8 mouse cellular contexts compared by ENCODE assay signal in genomic region chr8:91805254-91805671, GRCm38 (mm10). TPM values are rescaled to one million over a fixed set of nuclear protein-coding genes. Genes with fewer than 3 reads are reported as not detected.
DNase-seq lines count a peak whose midpoint lies in the region; ATAC-seq and TF ChIP-seq lines count a peak whose summit lies in the region.

No protein-coding gene starts in this region.

- peaks cover 7% of the 10 kb centered on the region; the same call in 1 of the 2 replicates for H3K9me3 ChIP-seq in E14TG2a.4 (ENCODE audit: low read length)
- no peaks in the 10 kb centered on the region for H3K9me3 ChIP-seq in heart, embryonic 16.5 days (replicated peaks; ENCODE audit: control insufficient read depth, low read length)
- no peaks in the 10 kb centered on the region for H3K9me3 ChIP-seq in midbrain, embryonic 13.5 days

- intact Hi-C loops in left cerebral cortex, postnatal 36 days (cut with DNase I), result loop anchor here (10.0 kb wide), 1 partner anchor 870 kb away; the partner anchor contains the start of gene Irx6

- no peak for TF ChIP-seq POLR2A in bone marrow macrophage, adult 2 months (IDR thresholded peaks at IDR 0.05; ENCODE audit: borderline replicate concordance, low read depth, low read length)

- peaks cover 90% of the 10 kb centered on the region for H3K27me3 ChIP-seq in E14TG2a.4 (ENCODE audit: insufficient read depth, low read length)
- H3K27me3 ChIP-seq in heart, embryonic 16.5 days (ENCODE audit: control insufficient read depth, insufficient read depth, low read length), result peaks cover 67% of the 10 kb centered on the region
- peaks cover 44% of the 10 kb centered on the region for H3K27me3 ChIP-seq in midbrain, embryonic 13.5 days

- peak overlapping the region; percentile 68 for H3K9ac ChIP-seq in heart, embryonic 16.5 days (ENCODE audit: low read length)
- H3K9ac ChIP-seq in midbrain, embryonic 13.5 days (replicated peaks), result peak overlapping the region; percentile 98

- peak overlapping the region; percentile 32 for H3K4me3 ChIP-seq in E14TG2a.4 (replicated peaks; ENCODE audit: low read length)
- H3K4me3 ChIP-seq in bone marrow macrophage, adult 2 months (ENCODE audit: insufficient read depth, low read length), result peak overlapping the region; percentile 23
- H3K4me3 ChIP-seq in heart, embryonic 16.5 days (ENCODE audit: low read length), result peak overlapping the region; percentile 52
- H3K4me3 ChIP-seq in midbrain, embryonic 13.5 days (replicated peaks), result peak overlapping the region; percentile 85

- peak; percentile 66 to 76 for DNase-seq in kidney, postnatal 4 days
- DNase-seq in left cerebral cortex, postnatal 36 days (ENCODE audit: low spot score in 2 of 2), result no peak
- no peak for DNase-seq in thymus, postnatal 0 days (ENCODE audit: low spot score)

- peak overlapping the region; percentile 77 for H3K4me2 ChIP-seq in heart, embryonic 16.5 days (ENCODE audit: low read depth, low read length)
- H3K4me2 ChIP-seq in midbrain, embryonic 13.5 days (replicated peaks), result peak overlapping the region; percentile 77

- no peak overlapping the region for H3K27ac ChIP-seq in bone marrow macrophage, adult 2 months (ENCODE audit: insufficient read depth, low read depth, low read length)
- H3K27ac ChIP-seq in heart, embryonic 16.5 days (ENCODE audit: low read length), result no peak overlapping the region
- H3K27ac ChIP-seq in midbrain, embryonic 13.5 days, result peak overlapping the region; percentile 98

- WGBS in heart, embryonic 16.5 days, result 3% methylated on average over 32 of the region's 32 CpGs
- WGBS in midbrain, embryonic 13.5 days, result under 1% methylated on average over 32 of the region's 32 CpGs

- ATAC-seq in heart, embryonic 16.5 days (replicated peaks; ENCODE audit: extremely low read depth, insufficient read depth, low FRiP score), result no peak
- no peak for ATAC-seq in midbrain, embryonic 13.5 days
- ATAC-seq in monocyte, adult 5-6 weeks (replicated peaks; ENCODE audit: insufficient number of reproducible peaks, low FRiP score, low TSS enrichment, poor library complexity, severe bottlenecking), result no peak

- H3K36me3 ChIP-seq in E14TG2a.4 (ENCODE audit: insufficient read depth, low read length), result no peaks in the 10 kb centered on the region
- no peaks in the 10 kb centered on the region for H3K36me3 ChIP-seq in heart, embryonic 16.5 days (ENCODE audit: control insufficient read depth, insufficient read depth)
- H3K36me3 ChIP-seq in midbrain, embryonic 13.5 days, result no peaks in the 10 kb centered on the region

- no peak for TF ChIP-seq CTCF in E14TG2a.4 (conservative IDR thresholded peaks at IDR 0.05; ENCODE audit: low read length)
- no peak for TF ChIP-seq CTCF in bone marrow macrophage, adult 2 months (IDR thresholded peaks at IDR 0.05; ENCODE audit: low read depth, low read length)

- peaks cover 50% of the 10 kb centered on the region for H3K4me1 ChIP-seq in E14TG2a.4 (replicated peaks; ENCODE audit: low read depth, low read length)
- H3K4me1 ChIP-seq in bone marrow macrophage, adult 2 months (ENCODE audit: control insufficient read depth, insufficient read depth, low read length), result no peaks in the 10 kb centered on the region
- H3K4me1 ChIP-seq in heart, embryonic 16.5 days (ENCODE audit: control insufficient read depth, insufficient read depth, low read length), result peaks cover 5% of the 10 kb centered on the region; the same call in 1 of the 2 replicates
- peaks cover 77% of the 10 kb centered on the region for H3K4me1 ChIP-seq in midbrain, embryonic 13.5 days (replicated peaks)

RNA-seq across cellular contexts. Expression of gene Irx3, which starts 3.4 kb away (rescaled TPM):
- polyA plus RNA-seq in bone marrow macrophage, adult 2 months (2012; ENCODE audit: insufficient read depth, insufficient read length, missing spikeins), result 0.31 TPM in 1 of 2 replicates, not detected in the other
- polyA plus RNA-seq in heart, embryonic 16.5 days (2015; fragmentation: Nextera tagmentation; extraction: Ambion mirVana), result 13.4 and 16.6 TPM in 2 replicates
- polyA plus RNA-seq in midbrain, embryonic 13.5 days (2015; fragmentation: Nextera tagmentation; extraction: Ambion mirVana), result 27.5 and 37.4 TPM in 2 replicates
- under 1 TPM; 0.20 to 0.27 TPM for total RNA-seq in left cerebral cortex, postnatal 36 days (2021)
- not detected in 3 replicates for total RNA-seq in monocyte, adult 5-6 weeks (2017)
- 0.87 and 0.99 TPM in 2 replicates for polyA plus RNA-seq in thymus, postnatal 0 days (2015; fragmentation: Nextera tagmentation; extraction: Ambion mirVana)

Comparison
In these comparisons a context has a peak if more than half of its experiments do, and no peak if none do; other contexts are left out.
1. H3K4me3 ChIP-seq: peak in every context shown above with its lines; median percentile 85 in midbrain, embryonic 13.5 days; 52 in heart, embryonic 16.5 days; 32 in E14TG2a.4; 23 in bone marrow macrophage, adult 2 months.
2. DNase-seq: peak in kidney, postnatal 4 days (2 of 2); none in left cerebral cortex, postnatal 36 days (0 of 2) and thymus, postnatal 0 days (single experiment).